Mouse (Mus musculus) brown adipose tissue, adult 24 weeks (tissue): ENCODE results near the gene Sdk1. TPM values are rescaled to one million over a fixed set of nuclear protein-coding genes. Genes with fewer than 3 reads are reported as not detected.

ENCODE experiments used
- H3K27ac ChIP-seq: fragments of 200-500 bp; replicated peaks from 2 replicates; pipeline ENCODE4 v1.5.1; 2012; ENCODE audit warnings: low read depth, mild to moderate bottlenecking, low read length
- H3K4me1 ChIP-seq: fragments of 200-500 bp; 2 replicates; pipeline ENCODE4 v1.6.1; 2012; ENCODE audit warnings: low read length, mixed read lengths; ENCODE audit not compliant: control insufficient read depth, insufficient read depth, insufficient read length
- H3K4me3 ChIP-seq: fragments of 200-500 bp; 2 replicates; pipeline ENCODE4 v1.5.1; 2012; ENCODE audit warnings: low read depth, mild to moderate bottlenecking, low read length, moderate library complexity; ENCODE audit not compliant: insufficient read depth
- polyA plus RNA-seq: library from polyadenylated mRNA; stranded (reverse); fragments of >200 nt; gene quantifications from 2 replicates; pipeline ENCODE4 v1.2.4, GENCODE M21; 2012; ENCODE audit not compliant: missing spikeins, insufficient read depth, insufficient read length

Sdk1 gene
- polyA plus RNA-seq, 1 experiment: 0.24 TPM

DNA sequence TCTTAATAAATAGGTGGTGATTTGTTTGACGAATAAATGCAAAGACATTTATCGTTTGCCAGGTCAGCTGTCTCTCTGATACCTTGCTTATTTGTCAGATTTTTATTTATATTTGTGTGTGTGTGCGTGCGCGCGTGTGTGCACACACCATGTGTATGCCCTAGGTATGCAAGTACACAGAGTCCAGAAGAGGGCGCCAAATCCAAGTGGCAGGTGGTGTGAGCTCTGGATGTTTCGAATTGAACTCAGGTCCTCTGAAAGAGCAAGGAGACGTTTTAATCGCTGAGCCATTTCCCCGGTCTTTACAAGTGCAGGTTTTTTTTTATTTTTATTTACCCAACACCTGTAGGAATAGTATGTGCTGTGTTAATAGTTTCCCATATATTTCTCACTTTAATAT is 632.5 kb downstream of the Sdk1 start:
- no peak overlapping the region for H3K4me3 ChIP-seq
- no peak overlapping the region for H3K27ac ChIP-seq
- H3K4me1 ChIP-seq: no peaks in the 10 kb centered on the region

DNA sequence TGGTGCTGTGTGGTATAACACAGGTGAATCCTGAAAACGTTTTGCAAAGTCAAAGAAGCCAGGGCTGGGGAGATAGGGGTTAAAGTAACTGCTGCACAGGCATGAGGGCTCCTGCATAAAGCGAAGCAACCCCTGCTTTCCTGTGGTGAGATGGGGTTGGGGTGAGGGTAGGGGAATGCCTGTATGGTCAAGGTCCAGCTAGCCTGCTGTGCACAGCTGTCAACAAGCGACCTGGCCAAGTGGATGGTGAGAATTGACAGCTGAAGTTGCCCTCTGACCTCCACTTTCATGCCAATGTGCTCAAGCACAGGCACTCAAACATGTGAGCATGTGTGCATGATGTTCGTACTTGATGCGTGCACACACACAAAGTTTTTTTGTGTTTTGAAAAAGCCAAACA is 639.4 kb downstream of the Sdk1 start:
- H3K4me3 ChIP-seq: no peak overlapping the region
- H3K4me1 ChIP-seq: no peaks in the 10 kb centered on the region
- H3K27ac ChIP-seq: no peak overlapping the region

DNA sequence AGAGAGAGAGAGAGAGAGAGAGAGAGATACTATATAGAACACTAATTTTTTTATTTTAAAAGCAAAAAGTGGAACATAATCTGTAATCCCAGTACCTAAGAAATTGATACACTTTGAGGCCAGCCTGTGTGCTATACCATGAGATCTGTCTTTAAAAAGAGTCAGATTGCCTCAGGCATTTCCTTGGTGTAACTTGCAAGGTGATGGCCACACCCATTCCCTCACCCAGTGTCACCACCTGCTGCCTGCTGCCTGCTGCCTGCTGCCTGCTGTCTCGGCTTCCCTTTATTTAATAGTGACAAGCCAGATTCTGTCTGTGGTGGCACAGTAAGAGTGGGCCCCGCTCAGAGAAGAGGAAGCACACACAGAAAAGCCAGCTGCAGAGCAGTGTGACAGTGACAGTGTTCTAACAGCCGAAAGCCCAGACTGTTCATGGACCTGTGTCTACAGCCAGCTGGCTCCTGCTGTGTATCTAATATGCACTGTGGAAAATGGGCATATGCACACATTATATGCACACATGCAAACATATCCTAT is 642.9 kb downstream of the Sdk1 start:
- H3K27ac ChIP-seq: no peak overlapping the region
- no peak overlapping the region for H3K4me3 ChIP-seq
- H3K4me1 ChIP-seq: no peaks in the 10 kb centered on the region

DNA sequence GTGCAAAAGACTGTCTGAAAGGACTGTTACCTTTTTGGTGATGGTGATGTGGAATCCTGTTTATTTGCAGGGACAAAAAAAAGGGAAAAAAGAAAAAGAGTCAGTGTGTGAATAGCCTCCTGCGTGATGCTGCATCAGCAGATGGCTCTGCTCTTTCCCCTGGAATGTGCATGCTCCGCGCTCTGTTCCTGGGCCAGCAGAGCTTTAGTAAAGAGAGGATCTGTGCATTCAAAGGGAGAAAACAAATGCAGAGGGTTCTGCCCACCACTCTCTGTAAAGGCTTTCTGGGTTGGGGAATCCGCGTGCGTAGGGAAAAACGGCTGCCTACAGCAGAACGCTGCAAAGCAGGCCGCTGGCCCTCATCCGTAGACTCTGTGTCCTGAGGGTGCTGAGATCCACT is 644.7 kb downstream of the Sdk1 start:
- H3K27ac ChIP-seq: no peak overlapping the region
- no peaks in the 10 kb centered on the region for H3K4me1 ChIP-seq
- no peak overlapping the region for H3K4me3 ChIP-seq

DNA sequence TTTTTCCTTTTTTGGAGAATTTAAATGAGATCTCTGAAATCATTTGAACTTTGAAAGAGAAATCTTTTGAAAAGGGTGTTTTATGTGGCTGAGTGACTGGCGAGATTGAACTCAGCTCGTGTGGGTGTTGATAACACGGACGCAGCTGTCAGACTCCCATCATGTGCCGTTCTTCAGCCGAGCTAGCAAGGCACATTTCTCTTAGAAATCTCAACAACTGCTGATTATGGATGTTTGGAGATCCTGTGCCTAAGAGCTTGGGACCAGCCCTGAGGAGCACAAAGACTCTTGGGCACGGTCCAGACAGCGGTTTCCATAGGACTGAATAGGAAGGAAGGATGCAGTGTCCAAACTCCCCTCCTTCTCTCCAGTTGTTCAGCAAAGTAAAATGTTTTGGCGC is 648.5 kb downstream of the Sdk1 start:
- Histone ChIP-seq H3K4me3 (no peak overlapping the region), H3K4me1 (no peaks in the 10 kb centered on the region), H3K27ac (no peak overlapping the region)

DNA sequence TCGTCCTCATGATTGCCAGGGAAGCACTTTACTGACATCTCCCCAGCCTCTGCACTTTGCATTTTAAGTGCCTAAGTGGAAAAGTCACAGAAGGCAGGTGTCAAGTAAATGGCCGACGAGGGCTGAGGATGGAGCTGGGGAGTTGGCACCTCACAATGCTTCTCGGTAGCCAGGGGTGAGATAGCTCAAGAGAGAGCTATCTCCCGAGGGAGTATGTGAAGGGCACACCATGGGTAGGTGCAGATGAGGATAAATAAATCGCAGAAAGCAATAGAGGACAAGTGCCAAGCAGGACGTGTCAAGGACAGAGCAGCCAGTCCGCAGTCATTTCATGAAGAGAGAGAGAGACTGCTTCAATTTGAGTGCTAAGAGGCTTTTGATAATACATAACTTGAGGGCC is 655.1 kb downstream of the Sdk1 start:
- H3K4me1 ChIP-seq: no peaks in the 10 kb centered on the region
- H3K27ac ChIP-seq: no peak overlapping the region
- H3K4me3 ChIP-seq: no peak overlapping the region

DNA sequence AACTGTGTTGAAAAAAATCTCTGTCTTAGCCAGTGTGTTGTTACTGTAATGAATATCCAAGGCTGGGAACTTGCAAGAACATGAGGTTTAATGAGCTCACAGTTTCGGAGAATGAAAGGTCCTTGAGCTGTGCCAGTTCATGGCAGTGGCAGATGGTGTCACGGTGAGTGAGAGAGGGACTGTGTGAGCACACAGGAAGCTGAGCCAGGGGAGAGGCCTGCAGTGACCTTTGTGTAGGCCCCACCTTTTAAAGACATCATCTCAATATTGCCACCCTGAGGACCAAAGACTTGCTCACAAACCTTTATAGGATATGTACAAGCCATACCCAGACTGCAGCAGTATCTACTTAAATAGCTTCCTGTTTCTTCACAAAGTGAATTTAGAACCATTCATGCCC is 656.2 kb downstream of the Sdk1 start:
- no peak overlapping the region for H3K27ac ChIP-seq
- no peaks in the 10 kb centered on the region for H3K4me1 ChIP-seq
- H3K4me3 ChIP-seq: no peak overlapping the region

DNA sequence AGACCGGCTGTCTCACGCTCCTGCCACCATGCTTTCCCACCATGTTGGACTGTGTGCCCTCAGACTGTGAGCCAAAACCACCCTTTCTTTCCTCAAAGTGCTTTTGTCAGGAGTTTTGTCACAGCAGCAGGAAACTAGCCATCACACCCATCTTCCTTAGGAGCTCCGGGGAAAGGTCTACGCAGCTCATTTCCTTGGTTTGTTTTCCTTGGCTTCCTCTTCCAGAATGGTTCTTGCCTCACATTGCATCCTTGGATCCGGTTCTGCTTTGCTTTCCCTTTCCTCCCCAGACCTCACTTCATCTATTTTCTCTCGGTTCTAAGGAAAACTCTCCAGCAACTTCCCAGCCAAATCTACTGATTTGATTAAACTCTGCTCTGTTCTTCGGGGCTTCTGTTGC is 658.5 kb downstream of the Sdk1 start:
- Histone ChIP-seq H3K27ac (no peak overlapping the region), H3K4me3 (no peak overlapping the region), H3K4me1 (no peaks in the 10 kb centered on the region)

DNA sequence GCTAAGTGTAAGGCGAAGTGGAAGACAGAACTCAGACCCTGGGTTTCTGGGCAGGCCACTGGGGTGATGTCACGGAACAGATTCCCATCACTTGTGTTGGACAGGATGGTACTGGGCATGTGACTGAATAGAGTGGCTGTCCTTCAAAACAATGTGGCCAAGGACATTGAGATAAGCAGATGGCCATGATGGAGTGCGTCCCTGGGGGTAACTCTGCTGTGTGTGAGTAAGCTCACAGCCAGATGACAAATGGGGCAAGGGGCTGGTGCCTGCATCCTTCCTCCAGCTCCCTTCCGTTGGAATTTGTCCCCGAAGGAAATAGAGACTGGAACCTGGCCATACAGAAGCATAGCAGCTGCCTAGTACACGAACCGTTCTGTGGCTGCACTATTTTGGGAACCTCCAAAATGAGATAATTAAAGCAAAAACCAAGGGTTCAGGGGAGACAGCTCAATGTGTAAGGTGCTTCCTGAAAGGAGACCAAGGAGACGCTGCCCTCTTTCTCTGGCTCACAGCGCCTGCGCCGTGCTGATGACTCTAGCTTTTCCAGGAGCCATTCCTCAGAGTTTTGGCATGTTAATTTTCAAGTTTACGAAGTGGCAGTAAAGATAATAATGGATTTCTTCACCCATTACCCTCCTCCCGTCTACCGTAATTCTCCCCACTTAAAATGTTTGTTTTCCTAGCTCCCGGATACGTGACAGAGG is 661.4 kb downstream of the Sdk1 start:
- Histone ChIP-seq H3K4me3 (no peak overlapping the region), H3K4me1 (no peaks in the 10 kb centered on the region), H3K27ac (no peak overlapping the region)

DNA sequence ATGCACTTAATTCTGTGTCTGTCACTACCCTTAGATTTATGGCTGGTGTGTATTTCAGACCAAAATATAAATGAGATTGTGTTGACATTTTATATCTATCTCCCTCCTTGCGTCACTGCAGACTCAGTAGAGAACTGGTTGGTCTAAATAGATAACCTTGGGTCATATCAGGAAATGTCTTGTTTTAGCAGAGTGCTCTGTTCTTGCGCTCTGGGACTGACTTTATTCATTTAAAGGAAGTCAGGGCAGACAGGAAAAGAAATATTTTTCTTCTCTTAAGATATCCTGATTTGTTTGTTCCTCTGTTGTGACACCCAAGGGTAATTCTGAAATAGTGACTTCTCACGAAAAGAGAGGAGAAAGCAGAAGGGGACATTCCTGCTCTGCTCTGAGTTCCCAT is 669.2 kb downstream of the Sdk1 start:
- Histone ChIP-seq H3K4me1 (no peaks in the 10 kb centered on the region), H3K27ac (no peak overlapping the region), H3K4me3 (no peak overlapping the region)

DNA sequence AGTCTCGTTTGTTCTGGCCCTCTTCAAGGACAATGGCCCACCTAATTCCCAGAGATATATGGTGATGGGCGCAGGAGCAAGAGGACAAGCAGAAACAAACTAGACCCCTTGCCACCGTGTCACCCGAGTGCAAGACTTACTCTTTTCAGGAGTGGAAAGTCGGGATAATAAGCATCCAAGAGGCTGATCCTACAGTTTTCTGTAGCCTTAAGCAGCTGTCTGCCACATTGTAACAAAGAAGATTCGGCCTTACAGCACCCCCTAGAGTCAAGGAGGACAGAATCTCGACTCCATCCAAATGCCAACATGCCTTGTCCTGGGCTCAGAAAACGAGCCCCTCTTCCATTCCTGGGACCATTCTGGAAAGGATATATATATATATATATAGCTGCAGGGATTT is 669.6 kb downstream of the Sdk1 start:
- no peaks in the 10 kb centered on the region for H3K4me1 ChIP-seq

DNA sequence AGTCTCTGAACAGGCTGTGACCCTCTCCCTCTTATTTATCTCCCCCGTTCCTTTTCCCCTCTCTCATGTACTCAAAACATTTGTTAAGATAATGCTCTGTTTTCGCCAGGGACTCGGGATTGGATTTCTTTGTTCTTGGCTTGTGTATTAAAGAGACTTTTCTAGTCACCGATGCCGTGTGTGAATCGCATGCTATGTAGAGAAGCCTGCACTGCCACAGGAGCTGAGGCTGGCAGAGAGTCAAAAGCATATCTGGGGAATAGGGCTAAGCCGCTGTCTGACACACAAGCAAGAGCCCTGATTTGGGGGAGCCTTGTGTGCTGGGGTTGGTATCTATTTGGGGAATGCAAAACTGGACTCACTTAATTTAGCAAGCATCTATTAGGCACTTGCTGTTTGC is 671.6 kb downstream of the Sdk1 start:
- Histone ChIP-seq H3K27ac (no peak overlapping the region), H3K4me3 (no peak overlapping the region)

More for the DNA sequence above, 669.6 kb downstream of the Sdk1 start:
- H3K4me3 ChIP-seq: no peak overlapping the region
- H3K27ac ChIP-seq: no peak overlapping the region

DNA sequence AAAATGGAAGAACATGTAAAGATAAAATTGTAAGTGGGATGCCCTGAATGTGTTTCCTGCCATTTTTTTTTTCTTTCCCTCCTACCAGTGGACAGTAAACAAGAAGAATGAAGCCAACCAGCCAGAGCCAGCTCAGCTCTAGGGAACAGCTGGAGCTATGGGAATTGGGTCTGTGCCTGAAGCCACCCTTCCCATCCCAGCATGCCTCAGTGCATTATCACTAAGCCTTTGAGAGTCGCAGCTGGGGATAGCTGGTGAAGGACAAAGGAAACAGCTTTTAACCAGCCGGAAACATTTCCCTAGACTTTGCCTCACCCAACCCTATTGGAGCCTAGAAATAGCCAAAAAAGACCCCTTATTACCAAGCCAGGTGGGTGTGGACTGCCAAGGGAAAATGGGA is 675.7 kb downstream of the Sdk1 start:
- Histone ChIP-seq H3K27ac (no peak overlapping the region), H3K4me1 (no peaks in the 10 kb centered on the region), H3K4me3 (no peak overlapping the region)

More for the DNA sequence above, 671.6 kb downstream of the Sdk1 start:
- H3K4me1 ChIP-seq: no peaks in the 10 kb centered on the region

DNA sequence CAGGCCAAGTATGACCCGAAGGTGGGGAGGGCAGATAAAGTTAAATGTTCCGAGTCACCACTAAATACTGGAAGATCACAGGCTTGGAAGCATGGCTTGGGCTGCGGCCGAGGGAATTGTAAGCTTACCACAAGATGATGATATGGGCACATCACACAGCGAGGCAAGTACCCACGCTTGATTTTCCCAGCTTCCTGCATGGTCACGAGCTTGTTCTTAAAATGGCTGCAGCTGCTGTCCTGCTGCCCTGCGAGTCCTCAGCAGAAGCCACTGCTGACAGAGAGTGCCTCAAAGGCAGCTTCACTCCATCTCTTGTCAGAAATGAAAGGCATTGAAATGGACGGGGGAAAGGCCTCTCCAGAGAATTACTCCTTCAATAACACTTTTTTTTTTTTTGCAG is 697.7 kb downstream of the Sdk1 start:
- H3K4me3 ChIP-seq: no peak overlapping the region
- H3K27ac ChIP-seq: no peak overlapping the region
- no peaks in the 10 kb centered on the region for H3K4me1 ChIP-seq

DNA sequence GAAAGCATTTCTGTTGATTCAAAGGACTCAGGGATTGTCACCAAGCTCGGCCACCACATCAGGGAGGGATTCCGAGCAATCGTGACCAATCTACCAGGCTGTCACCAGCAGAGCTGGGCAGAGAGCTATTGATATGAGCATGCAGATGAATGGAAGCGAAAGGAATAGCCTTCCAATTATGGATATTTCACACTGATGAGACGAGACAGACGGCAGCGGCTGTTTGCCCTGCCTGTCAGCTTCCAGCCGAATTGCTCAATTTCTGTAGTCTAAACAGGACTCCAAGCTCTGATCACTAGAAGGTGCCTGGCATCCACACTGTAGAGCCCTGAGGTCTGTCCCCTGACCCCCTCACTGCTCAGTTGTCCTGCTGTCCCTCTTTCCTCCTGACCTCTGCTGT is 699.3 kb downstream of the Sdk1 start:
- Histone ChIP-seq H3K4me3 (no peak overlapping the region), H3K27ac (no peak overlapping the region), H3K4me1 (no peaks in the 10 kb centered on the region)

DNA sequence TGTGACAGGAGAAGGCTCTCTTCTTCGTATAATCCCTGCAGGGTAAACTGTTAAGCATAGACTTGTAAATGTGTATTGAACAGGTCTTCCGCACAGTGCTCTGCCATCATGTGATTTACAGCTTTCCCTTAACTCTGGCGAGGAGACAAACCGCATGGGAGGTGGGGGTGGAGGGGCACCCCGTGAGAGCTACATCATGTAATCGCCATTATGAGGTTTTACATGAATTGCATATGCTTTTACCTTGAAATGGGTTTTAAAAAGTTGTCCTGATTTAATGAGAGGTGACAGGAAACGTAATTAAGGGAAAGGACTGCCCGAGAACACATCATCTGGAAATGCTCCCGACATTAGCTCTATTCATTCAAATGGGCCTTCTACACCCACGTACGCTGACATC is 709.5 kb downstream of the Sdk1 start:
- H3K27ac ChIP-seq: no peak overlapping the region
- H3K4me1 ChIP-seq: no peaks in the 10 kb centered on the region

More for the DNA sequence above, 709.5 kb downstream of the Sdk1 start:
- no peak overlapping the region for H3K4me3 ChIP-seq
